Mouse (Mus musculus): ENCODE measurements at regions not wholly inside any gene's neighbourhood (a gene's known extent, or its start where the extent isn't known, plus 50 kb on each side); places are given as distances from the start of the nearest gene placed in this dataset.

DNA sequence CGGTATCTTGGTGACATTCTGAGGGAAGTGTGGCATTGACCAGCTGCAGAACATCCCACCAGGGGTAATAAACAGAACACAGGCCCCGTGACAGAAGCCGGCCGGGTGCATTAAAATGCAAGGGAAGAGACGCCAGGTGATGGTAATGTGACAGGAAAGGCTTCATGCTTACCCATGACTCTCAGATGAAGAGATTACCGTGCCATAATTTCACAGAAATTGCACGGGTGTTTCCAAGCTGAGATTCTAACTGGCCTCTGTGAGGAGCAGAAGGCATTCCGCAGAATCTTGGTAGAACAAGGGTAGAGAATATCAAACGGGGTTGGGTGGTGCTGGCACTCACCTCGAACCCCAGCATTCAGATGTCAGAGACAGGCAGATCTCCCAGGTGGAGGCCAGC lies 362.4 kb upstream of the 3110018I06Rik start:
- DNase-seq = no peak

DNA sequence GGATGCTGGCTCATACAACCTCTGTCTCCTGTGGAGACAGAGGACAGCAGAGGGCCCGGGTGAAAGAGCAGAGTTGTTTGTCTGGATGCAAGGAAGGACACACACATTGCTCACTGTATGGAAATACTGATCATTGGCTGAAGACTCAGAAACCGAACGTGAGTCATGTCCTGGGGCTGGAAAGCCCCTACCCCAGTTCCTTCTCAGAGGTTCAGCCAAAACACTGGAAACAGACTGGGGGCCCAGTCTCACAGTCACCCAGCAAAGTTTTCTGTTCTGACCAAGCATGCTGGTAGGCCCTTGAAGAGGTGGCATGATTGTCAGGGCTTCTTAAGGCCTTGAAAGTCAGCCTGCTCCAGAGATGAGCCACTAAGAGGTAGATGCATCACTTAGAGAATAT lies 360.8 kb upstream of the 3110018I06Rik start:
- DNase-seq = no peak

DNA sequence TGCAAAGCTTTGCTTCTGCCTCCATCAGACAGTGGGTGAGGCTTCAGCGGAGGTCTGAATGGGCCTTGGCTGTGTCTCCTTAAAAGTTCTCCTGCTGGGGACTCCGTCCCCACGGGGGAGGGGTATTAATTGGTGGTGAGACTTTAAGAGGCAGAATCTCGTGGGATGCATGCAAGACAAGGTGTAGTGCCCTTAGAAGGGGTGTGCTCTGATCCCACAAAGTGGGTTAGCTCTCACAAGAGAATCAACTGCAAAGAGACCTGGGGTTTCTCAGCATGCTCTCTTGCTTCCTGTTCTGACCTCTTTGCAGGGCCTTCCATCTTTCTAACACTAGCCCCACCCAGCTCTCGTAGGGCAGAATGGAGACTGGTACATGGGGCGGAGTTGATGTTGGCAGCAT lies 359.2 kb upstream of the 3110018I06Rik start:
- DNase-seq = no peak

DNA sequence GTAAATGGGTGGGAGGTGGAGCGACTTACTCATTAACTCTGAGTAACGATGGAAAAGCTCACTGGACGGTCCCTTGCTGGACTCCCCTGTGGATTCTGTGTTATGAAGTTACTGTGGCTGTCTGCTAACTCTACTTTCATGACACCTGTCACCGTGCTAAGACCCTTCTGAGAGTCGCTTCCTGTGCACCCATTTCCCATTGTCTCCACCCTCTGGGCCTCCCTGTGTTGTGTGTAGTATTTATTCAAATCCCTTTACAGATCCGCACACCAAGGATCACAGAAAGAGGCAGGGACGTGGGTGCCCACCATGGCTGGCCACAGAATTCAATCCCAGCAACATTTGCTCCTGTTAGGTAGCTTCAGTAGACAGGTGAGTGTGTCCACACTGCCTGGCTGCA lies 357.1 kb upstream of the 3110018I06Rik start:
- no peak for DNase-seq

DNA sequence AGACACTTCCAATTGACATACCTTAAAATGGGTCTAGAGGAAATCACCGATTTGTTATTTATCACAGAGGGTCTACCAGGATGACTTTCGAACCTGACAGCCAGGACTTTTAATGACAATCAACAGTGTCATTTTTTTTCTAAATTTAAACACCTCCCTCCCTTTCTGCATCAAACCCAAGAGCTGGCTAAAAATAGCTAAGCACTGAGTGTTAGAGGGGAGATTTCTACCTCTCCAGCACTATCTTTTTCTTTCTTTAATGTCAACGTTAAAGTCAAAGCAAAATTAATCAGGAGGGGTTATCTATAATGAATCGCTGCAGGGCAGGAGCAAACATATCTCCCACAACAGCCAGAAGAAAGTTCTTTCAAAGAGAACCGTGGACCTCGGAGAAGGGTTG lies 356.6 kb upstream of the 3110018I06Rik start:
- no peak for DNase-seq

DNA sequence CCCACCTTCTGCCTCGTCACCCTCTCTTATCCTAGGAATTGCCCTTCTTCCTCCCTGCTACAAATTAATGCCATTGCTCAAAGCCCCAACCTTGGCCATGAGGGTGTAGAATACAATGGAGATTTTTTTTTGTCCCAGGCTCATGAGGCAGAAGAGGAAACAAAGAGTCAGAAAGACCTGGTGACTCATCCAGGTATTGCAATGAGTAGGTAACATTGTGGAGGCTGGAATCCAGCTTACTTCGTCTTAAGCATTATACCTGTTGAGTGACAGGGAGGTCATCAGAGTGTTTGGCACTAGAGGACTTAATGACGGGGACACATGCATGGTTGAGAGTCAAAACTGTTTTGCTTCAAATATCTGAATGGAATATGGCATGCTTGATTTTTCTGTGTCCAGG lies 355.9 kb upstream of the 3110018I06Rik start:
- no peak for DNase-seq

DNA sequence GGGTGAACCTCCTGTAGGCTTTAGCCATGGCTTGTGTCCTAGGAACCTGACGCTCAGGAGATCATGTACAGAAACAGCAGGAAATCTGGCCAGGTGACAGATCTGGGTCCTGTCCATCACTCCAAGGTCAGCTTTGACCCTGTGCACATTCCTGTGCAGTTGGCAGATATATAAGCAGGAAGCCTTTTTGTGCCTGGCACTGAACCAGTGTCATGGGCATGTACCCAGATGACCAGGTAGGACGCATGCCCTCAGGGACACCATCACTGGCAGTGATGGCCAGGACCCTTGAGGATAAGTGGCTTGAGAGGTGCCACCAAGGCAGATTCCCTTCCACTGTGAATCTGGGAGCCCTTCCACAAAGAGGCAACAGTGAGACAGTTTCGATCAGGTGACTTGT lies 354.1 kb upstream of the 3110018I06Rik start:
- no peak for DNase-seq

DNA sequence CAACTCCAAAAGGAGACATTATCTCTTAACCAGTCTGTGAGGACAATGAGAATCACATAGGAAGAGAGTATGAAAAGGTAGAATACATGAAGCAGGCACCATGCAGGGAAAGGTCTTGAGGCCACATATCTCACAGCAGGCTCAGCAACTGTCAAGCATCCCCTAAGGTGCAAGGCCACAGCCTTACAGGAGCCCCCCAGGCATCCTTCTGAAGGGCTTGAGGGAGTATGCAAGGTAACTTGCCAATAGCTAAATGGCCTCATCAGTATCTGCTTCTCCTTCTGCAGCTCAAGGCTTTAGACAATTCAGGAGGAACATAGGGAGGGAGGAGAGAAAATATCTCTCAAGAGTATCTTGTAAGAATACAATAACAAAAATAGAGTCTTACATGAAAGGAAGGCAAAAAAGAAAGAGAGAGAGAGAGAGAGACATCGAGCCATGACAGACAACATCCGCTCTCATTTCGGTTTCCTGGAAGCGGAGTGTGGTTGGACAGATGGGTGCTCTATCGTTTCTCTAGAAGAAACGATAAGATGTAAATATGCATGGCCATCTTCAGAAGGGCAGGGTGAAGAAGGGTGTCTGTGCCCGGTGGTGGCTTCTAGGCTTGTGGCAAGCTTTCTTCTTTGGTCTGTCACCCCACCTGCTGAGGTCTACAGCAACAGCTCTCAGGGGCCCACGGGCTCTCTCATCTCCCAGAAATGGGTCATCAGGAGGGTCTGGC lies 349.6 kb upstream of the 3110018I06Rik start:
- no peak for DNase-seq

DNA sequence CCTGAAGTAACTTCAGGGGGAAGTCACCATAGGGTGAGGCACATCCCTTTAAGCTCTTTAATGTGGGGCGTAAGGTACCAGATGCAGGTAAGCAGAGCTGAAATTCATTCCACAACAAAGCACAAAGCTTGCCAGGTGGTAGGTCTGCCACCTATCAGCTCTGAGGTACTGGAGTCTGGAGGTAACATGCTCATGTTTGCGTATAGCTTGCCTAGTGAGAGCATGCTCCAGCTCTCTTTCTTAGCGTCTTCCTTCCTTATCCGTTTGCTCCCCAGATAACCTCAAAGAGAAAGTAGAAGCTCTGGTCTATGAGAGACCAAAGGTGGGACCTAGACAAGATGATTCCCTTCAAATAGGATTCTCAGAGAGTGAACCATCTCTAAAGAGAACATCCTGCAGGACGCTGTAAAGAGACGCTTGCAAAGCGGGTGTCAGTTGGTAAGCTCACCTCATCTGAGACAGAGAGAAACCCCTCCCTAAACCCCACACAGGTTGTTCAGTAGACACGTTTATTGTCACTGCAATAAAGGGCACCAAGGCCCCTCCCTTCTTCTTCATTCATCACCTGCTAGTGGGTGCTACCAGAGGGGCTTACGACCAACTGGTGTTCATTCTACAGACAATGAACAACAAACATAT lies 347.4 kb upstream of the 3110018I06Rik start:
- DNase-seq = no peak

DNA sequence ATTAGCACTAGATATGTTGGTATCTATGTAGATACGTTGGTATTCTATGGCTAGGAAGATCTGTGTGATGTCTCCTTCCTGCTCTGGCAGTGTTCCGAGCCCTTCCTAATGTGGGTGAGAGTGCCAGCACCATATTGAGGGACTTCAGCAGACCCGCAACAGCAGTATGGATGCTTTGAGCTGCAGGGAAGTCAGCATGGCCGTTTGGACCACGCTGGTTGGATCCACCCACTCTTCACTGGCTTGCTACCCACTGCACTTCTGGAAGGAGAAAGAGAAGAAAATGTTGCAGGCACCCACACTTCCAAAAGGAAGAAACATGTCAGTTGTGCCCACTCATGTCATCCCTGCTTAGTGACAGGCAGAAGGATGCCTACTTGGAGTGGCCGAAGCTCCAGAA lies 346.2 kb upstream of the 3110018I06Rik start:
- no peak for DNase-seq

DNA sequence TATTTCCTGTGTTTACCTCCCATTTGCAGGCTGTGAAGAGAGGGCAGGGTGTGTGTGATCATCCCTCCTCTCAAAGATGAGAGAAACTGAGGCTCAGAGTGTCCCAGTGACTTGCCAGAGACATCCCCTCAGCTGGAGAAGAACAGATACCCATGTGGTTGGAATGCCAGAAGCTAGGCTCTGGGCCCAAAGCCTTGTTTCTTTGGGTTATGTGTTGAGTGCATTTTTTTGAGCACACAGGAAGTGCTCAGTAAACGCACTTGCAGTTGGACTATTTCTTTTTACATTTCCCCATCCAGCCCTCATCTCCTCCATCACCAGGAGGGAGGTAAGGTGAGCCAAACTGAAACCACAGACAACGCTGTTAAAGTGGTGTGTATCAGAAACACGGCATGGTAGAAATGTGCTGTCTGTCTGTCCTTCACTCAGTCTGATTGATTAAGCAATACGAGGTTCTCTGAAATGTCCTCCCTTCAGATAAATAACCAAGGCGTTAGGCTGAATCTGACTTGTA lies 341.8 kb upstream of the 3110018I06Rik start:
- DNase-seq = no peak

DNA sequence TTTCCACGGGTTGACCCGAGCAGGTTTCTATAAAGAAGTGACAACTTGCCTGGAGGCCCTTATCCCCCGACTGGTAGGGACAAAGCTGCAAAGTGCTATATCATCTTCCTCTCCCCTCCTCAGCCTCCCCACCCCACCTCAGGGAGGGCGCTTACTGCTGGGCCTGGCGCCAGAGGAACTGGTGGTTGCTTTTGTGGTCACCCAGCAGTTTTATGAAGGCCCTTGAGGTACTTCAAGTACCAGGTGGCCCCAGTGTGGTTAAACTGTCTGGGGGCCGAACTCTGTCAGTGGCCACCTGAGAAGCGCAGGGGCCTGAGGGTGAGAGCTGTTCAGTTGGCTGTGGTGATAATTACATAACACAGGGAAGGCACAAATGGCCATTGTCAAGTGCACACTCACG lies 340.0 kb upstream of the 3110018I06Rik start:
- DNase-seq = no peak

DNA sequence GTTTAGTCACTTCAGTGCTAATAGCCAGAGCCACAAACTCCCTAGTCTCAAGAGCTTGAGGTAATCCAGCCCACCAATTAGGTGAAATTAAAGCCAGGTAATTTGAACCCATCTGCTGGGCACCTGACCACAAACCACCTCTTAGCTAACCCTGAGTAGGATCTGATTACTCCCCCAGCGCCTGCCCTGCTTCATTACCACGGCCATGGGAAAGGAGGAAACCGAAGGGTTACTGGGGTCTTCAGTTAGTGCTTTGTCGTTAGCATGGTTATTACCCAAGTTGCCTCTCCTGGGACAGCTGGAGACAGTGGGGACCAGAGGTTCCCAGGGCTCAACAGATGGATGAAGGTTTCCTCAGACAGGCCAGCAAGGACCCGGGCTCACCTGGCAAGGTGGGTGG lies 337.3 kb upstream of the 3110018I06Rik start:
- no peak for DNase-seq

DNA sequence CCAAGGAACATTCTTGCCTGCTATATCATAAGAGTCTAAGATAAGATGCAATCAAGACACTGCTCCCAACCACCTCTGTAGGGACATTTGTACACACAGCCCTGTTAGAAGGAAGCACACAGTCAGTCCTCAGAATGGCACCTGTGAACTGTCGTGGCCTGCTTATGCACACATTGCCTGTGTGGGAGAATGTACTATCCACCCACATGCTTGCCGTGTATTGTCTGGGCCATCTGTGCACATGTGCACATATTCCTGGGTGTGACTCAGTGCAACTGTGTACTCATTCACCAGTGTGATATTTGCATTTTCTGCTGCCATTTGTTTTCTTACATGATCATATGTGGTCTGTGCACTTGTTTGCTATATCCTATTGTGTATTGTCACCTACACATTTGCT lies 333.8 kb upstream of the 3110018I06Rik start:
- DNase-seq = no peak

DNA sequence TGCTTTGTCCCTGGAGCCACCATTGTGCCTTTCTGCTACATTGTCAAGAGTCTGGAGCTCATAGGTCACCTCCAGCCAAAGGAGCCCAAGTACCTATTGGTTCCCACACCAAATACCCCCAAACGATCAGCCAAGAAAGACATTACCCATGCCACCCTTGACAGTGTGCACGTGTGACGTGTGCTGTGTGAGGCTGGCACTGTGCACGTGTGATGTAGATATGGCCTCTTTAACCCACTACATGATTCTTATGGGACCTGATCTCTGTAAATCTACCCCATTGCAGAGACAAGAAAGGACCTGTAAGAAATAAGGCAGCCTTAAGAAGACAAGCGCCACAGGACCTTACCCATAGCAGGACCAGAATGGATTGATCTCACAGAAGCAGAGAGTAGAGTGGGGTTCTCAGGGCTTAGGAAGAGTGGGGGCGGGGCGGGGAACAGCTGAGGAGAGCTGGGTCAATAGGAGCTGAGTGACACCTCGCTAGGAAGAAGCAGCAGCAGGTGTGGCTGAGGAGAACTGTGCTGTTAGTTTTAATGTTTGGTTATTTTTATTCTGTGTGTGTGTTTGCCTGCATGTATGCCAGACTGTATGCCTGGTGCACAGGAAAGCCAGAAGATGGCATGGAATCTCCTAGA lies 331.5 kb upstream of the 3110018I06Rik start:
- DNase-seq = no peak

DNA sequence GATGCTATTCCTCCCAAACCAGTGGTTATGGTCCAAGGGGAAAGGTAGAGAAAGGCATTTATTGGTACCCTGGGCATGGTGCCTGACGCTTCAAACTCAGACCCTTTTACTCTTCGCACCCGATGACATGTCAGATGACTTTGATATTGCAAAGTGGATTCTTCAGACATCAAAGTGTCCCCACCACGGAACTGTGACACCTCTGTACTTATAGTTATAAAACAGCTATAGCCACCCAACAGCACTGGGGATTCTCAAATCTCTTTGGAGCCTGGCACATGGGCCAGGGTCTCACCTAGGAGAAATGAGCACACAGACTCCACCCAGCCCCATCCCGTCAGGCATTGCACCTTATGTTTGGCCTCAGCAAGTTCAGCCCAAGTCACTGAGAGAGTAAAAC lies 329.3 kb upstream of the 3110018I06Rik start:
- DNase-seq = no peak

DNA sequence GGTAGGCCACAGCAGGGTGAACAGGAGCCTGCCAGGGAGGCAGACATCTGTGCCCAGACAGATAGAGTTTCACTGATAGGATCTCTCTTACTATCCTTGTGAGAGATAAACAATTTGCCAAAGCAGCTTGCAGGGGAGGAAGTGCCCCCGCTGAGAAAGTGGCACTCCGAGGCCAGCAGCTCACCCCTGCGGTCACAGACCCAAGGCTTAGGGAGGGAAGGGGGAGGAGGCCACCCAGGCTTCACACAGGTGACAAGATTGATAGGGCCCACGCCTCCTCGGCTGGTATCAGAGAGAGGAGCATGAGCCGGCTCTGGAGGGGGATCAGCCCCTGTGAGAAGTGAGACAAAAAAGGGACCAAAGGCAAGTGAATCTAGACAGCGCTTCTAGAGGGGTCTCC lies 328.3 kb upstream of the 3110018I06Rik start:
- DNase-seq = peak; percentile 8

DNA sequence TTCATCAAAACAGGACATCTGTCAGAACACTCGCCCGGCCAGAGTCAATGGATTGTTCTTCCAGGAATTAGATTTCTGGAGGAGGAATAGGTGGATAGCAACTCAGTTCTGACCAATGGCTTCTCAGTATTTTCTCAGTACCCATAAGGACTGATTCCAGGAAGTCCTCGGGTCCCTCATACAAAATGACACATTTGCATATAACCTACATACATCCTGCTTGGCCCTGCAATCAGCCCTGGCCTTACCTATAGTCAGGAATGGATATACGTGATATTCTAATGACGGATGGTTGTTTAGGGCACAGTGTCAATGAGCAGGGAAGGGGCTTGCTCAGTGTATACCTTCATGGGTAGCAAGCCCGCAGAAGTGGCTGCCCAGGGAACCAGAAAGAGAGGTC lies 327.8 kb upstream of the 3110018I06Rik start:
- no peak for DNase-seq

DNA sequence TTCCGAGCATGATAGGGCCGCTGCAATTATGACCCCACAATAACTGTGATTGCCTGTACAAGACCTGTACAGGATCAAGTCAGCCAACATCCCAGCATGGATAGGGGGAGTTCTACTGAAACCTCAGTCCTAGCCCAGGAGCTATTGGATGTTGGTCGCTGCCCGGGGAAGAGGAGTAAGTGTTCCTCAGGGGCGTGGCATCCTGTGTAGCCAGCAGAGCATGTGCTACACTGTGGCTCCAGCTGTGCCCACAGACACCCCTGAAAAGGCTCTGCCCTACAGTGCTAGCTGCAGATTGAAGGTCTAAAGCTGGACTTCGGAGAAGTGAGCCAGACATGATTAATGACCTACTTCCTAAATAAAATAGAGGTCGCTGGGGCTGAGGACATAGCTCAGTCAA lies 317.5 kb upstream of the 3110018I06Rik start:
- DNase-seq = no peak

DNA sequence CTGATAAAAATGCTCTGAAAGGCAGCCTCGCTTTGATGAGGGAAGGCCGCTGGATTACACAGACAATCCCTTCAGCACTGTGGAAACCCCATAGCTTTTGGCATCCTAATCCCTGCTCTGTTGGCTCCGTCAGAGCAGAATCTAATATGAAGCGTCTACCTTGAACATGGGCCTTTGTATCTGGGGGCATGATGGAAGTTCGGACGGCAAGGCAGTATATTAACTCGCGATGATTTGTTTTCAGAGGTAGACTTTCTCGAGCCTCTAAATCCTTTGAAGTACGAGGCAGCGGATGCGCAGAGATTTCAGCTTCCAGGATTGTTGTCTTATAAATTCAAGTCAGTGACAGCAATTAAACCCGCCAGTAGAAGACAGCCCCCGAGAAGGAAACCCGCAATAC lies 316.8 kb upstream of the 3110018I06Rik start:
- DNase-seq = no peak

DNA sequence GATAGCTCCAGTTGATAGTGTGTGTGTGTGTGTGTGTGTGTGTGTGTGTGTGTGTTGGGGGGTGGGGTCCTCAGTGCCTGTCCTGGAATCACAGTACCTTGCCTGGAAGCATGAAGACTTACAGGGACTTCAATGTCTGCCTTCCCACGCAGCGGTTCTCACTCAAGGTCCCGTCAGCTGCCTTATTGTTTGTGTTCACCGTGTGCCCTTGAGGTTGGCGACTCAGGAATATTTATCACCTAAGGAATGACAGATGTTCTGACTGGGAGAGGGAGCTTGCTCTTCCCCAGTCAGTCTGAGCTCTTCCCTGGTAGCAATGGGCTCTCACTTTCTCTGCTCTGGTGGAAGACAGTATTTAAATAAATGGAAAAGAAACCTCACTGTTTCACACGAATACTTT lies 309.8 kb upstream of the 3110018I06Rik start:
- DNase-seq = no peak

DNA sequence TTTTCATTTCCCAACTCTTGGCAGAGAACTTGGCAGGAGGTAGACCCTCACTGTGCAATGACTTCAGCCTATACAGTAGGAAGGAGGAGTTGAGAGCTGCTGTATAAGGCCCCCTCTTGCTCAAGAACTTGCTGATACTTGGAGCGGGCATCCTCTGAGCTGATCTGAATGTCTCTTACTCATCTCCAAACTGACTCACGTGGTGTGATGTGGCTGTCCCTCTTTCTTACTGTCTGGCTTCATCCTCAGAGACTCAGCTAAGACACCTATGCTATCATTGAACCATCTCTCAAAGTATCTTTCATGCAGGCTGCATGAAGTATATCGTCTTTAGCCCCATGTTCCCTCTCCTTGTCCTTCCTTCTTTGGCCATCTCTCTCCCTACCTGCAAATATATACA lies 307.9 kb upstream of the 3110018I06Rik start:
- DNase-seq = no peak

DNA sequence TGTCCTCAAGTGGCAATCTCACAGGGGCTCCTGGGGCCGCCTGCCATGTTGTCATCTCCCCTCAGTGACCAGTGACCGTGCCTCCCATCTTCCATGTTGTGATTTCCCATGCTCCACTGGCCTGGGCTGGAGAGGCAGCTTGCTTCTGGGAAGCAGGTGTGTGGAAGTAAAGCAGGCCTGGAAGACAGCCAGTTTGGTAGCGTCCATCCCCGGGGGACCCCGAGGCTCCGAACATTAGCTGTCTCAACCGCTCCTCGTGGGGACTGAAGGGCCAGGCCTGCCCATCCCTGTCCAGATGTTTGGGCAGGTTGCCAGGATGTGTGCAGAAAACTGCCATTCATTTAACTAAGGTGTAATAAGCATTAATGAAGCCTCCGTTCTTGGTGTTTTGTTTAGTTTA lies 307.1 kb upstream of the 3110018I06Rik start:
- DNase-seq = no peak

DNA sequence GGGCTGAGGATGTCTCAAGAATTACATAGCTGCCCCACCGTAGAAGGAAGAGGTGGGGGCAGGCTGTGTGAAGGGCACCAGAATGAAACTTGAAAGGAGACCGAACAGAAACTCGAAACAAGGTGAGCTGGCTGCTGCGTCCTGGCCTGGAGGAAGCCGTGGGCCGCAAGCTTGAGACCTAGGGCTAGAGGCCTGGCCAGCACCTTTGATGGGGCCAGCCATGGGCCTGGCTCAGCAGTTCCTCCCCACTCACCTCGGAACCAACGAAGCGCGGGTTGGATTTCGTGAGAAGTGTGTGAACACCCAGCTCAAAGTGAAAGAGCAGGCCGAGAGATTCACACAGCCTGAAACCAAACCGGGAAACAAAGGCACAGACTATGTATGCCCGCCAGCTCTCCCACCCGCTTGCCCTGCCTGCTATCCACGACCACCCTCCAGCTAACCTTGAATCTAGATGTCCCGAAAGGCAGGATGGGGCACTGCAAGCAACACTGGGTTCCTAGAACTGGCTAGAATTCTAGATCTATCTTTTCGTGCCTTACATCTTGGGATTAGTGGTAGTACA lies 306.3 kb upstream of the 3110018I06Rik start:
- DNase-seq = no peak
